Mouse (Mus musculus) hindbrain, embryonic 15.5 days (tissue): Measurements from ENCODE around the gene Arl3. TPM values are rescaled to one million over a fixed set of nuclear protein-coding genes. Genes with fewer than 3 reads are reported as not detected.

Experiments
- ATAC-seq: fragments of 200-750 bp; cut with Nextera tagmentation; 2 replicates; pipeline ENCODE4 v1.8.0; 2017; ENCODE audit warnings: low read depth, moderate number of reproducible peaks, moderate TSS enrichment; ENCODE audit not compliant: low FRiP score
- H3K27ac ChIP-seq: fragments of 300-500 bp; sonication (generic); replicated peaks from 2 replicates; pipeline ENCODE4 v1.5.1; 2015; ENCODE audit warnings: mild to moderate bottlenecking, inconsistent platforms
- H3K27me3 ChIP-seq: fragments of 300-500 bp; sonication (generic); 2 replicates; pipeline ENCODE4 v1.6.1; 2015; ENCODE audit warnings: control low read depth, inconsistent platforms
- H3K36me3 ChIP-seq: fragments of 300-500 bp; sonication (generic); 2 replicates; pipeline ENCODE4 v1.6.1; 2015; ENCODE audit warnings: control low read depth, inconsistent platforms
- H3K4me1 ChIP-seq: fragments of 300-500 bp; sonication (generic); replicated peaks from 2 replicates; pipeline ENCODE4 v1.6.1; 2015; ENCODE audit warnings: control low read depth, inconsistent platforms
- H3K4me2 ChIP-seq: fragments of 300-500 bp; sonication (generic); 2 replicates; pipeline ENCODE4 v1.6.1; 2015; ENCODE audit warnings: moderate library complexity, mild to moderate bottlenecking, inconsistent platforms
- H3K4me3 ChIP-seq: fragments of 300-500 bp; sonication (generic); 2 replicates; pipeline ENCODE4 v1.5.1; 2015; ENCODE audit warnings: mild to moderate bottlenecking, inconsistent platforms
- H3K9ac ChIP-seq: fragments of 300-500 bp; sonication (generic); 2 replicates; pipeline ENCODE4 v1.6.1; 2015; ENCODE audit warnings: inconsistent platforms
- H3K9me3 ChIP-seq: fragments of 300-500 bp; sonication (generic); 2 replicates; pipeline ENCODE4 v1.6.1; 2016; ENCODE audit warnings: control low read depth, inconsistent platforms
- WGBS: fragments of 180-500 bp; shearing (Covaris S2); methylation state at CpG from one replicate; pipeline ENCODE4 v1.1.7; 2015; 5-methylcytosine and 5-hydroxymethylcytosine counted together
- polyA plus RNA-seq: library from polyadenylated mRNA; unstranded; fragments of >200 nt; fragmentation: Nextera tagmentation; extraction: Ambion mirVana; gene quantifications from 2 replicates; pipeline ENCODE4 v1.2.1, GENCODE M21; 2015

Arl3 gene
- polyA plus RNA-seq, 1 experiment from 2014 or later = 208 TPM

GRCm38 (mm10) chr19:46550385-46550784, 22.6 kb downstream of the Arl3 start:
- H3K4me1 ChIP-seq = peaks cover 19% of the 10 kb centered on the region
- no peak for ATAC-seq
- H3K27ac ChIP-seq = no peak overlapping the region
- no peaks in the 10 kb centered on the region for H3K27me3 ChIP-seq
- 97% methylated on average over 4 of the region's 4 CpGs for WGBS
- H3K9me3 ChIP-seq = no peaks in the 10 kb centered on the region
- H3K9ac ChIP-seq = no peak overlapping the region
- H3K36me3 ChIP-seq = peaks cover 26% of the 10 kb centered on the region
- H3K4me3 ChIP-seq = no peak overlapping the region
- no peak overlapping the region for H3K4me2 ChIP-seq

- Histone ChIP-seq H3K9ac (no peak overlapping the region), H3K9me3 (no peaks in the 10 kb centered on the region), H3K36me3 (peaks cover 24% of the 10 kb centered on the region), H3K27ac (peak overlapping the region; percentile 78), H3K4me3 (no peak overlapping the region), H3K27me3 (no peaks in the 10 kb centered on the region), H3K4me2 (no peak overlapping the region), H3K4me1 (peaks cover 12% of the 10 kb centered on the region)
- no peak for ATAC-seq
- 41% methylated on average over 10 of the region's 10 CpGs for WGBS
Measured at GRCm38 (mm10) chr19:46548110-46548509, 24.9 kb downstream of the Arl3 start.

- H3K9me3 ChIP-seq = no peaks in the 10 kb centered on the region
- WGBS = 55% methylated on average over 6 of the region's 6 CpGs
- peak overlapping the region; percentile 78; the same call in 1 of the 2 replicates for H3K27ac ChIP-seq
- no peak for ATAC-seq
- H3K36me3 ChIP-seq = peaks cover 27% of the 10 kb centered on the region
- H3K4me2 ChIP-seq = no peak overlapping the region
- no peak overlapping the region for H3K4me3 ChIP-seq
- no peaks in the 10 kb centered on the region for H3K27me3 ChIP-seq
- peaks cover 12% of the 10 kb centered on the region for H3K4me1 ChIP-seq
- no peak overlapping the region for H3K9ac ChIP-seq
Measured at GRCm38 (mm10) chr19:46547565-46547964, 25.4 kb downstream of the Arl3 start.

DNA sequence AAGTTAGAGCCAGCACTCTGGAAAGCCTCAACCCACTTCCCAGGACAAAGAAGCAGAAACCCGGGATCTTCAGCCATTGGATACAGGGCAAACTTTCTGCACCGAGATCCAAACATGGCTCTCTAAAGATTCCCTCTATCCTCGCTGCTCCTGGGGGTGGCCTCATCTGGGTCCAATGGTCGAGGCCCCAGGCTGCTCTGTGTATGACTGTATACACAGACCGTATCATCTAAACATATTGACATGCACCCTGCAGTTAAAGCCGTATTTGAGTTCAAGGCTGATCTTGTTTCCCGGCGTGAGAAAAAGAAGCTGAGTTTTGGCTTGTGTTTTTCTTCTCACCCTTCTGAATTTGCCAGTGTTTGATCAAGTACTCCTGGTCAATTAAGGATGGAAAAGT, 30.2 kb downstream of the Arl3 start:
- peaks cover 5% of the 10 kb centered on the region for H3K4me1 ChIP-seq
- ATAC-seq = no peak
- H3K9me3 ChIP-seq = no peaks in the 10 kb centered on the region
- H3K27ac ChIP-seq = no peak overlapping the region
- no peak overlapping the region for H3K4me3 ChIP-seq
- H3K4me2 ChIP-seq = no peak overlapping the region
- H3K36me3 ChIP-seq = peaks cover 25% of the 10 kb centered on the region
- no peaks in the 10 kb centered on the region for H3K27me3 ChIP-seq
- H3K9ac ChIP-seq = no peak overlapping the region
- 84% methylated on average over 8 of the region's 8 CpGs for WGBS

DNA sequence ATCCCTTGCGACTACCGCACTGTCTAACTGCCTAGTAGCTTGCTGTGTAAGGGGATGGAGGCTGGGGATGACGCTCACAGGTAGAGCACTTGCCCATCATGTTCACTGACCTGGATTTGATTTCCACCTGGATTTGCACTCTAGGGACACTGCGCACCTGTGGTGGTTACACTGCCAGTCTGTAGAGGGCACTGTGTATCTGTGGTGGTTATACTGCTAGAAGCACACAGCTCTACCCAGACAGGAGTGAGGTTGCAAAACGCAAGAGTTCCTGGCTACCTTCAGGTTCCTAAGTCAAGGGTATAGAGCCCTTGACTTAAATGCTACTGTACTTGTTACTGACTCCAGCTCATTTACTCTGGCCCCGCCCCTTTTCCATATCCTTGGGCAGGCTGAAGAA, 34.8 kb downstream of the Arl3 start:
- Histone ChIP-seq H3K4me3 (no peak overlapping the region), H3K27me3 (no peaks in the 10 kb centered on the region), H3K27ac (no peak overlapping the region), H3K9me3 (no peaks in the 10 kb centered on the region), H3K4me1 (peaks cover 11% of the 10 kb centered on the region), H3K9ac (no peak overlapping the region), H3K4me2 (no peak overlapping the region), H3K36me3 (peaks cover 25% of the 10 kb centered on the region)
- ATAC-seq = no peak
- 84% methylated on average over 6 of the region's 6 CpGs for WGBS

GRCm38 (mm10) chr19:46537357-46537756, 35.6 kb downstream of the Arl3 start:
- no peak overlapping the region for H3K4me2 ChIP-seq
- no peak overlapping the region for H3K27ac ChIP-seq
- H3K9ac ChIP-seq = no peak overlapping the region
- ATAC-seq = no peak
- peaks cover 20% of the 10 kb centered on the region for H3K4me1 ChIP-seq
- H3K36me3 ChIP-seq = peaks cover 21% of the 10 kb centered on the region
- H3K27me3 ChIP-seq = no peaks in the 10 kb centered on the region
- 80% methylated on average over 9 of the region's 9 CpGs for WGBS
- H3K4me3 ChIP-seq = no peak overlapping the region
- H3K9me3 ChIP-seq = no peaks in the 10 kb centered on the region

GRCm38 (mm10) chr19:46534542-46535098, 38.4 kb downstream of the Arl3 start:
- no peak overlapping the region for H3K9ac ChIP-seq
- H3K4me1 ChIP-seq = peaks cover 47% of the 10 kb centered on the region
- no peak overlapping the region for H3K27ac ChIP-seq
- WGBS = 35% methylated on average over 6 of the region's 6 CpGs
- H3K27me3 ChIP-seq = no peaks in the 10 kb centered on the region
- H3K36me3 ChIP-seq = no peaks in the 10 kb centered on the region
- H3K4me3 ChIP-seq = no peak overlapping the region
- H3K4me2 ChIP-seq = no peak overlapping the region
- ATAC-seq = no peak
- no peaks in the 10 kb centered on the region for H3K9me3 ChIP-seq

DNA sequence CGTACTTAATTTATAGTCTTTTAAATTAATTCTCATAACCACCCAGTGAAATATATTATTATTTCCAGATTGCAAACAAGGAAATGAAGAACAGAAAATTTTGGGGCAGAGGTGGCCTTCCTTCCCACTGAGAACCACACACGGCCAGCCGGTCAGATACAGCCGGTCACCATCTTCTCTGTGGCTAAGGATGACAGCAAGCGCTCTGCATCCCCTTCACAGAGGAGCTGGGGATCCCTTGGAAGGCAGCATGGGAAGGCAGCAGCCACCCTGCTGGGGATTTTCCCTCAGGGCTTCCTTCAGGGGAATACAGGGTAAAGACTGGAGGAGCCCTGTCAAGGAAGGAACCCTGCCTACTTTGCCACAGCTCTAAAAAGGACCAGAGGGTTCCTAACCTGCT, 39.5 kb downstream of the Arl3 start:
- Histone ChIP-seq H3K4me1 (peaks cover 58% of the 10 kb centered on the region), H3K36me3 (no peaks in the 10 kb centered on the region), H3K9ac (no peak overlapping the region), H3K4me2 (no peak overlapping the region), H3K4me3 (no peak overlapping the region), H3K27ac (peak overlapping the region; percentile 76; the same call in 1 of the 2 replicates), H3K9me3 (no peaks in the 10 kb centered on the region), H3K27me3 (no peaks in the 10 kb centered on the region)
- WGBS = 59% methylated on average over 5 of the region's 5 CpGs
- no peak for ATAC-seq

GRCm38 (mm10) chr19:46533066-46533465, 39.9 kb downstream of the Arl3 start:
- H3K27me3 ChIP-seq = no peaks in the 10 kb centered on the region
- H3K36me3 ChIP-seq = no peaks in the 10 kb centered on the region
- peaks cover 63% of the 10 kb centered on the region for H3K4me1 ChIP-seq
- no peak overlapping the region for H3K4me3 ChIP-seq
- 58% methylated on average over 4 of the region's 4 CpGs for WGBS
- no peak overlapping the region for H3K9ac ChIP-seq
- peak overlapping the region; percentile 76 for H3K27ac ChIP-seq
- H3K9me3 ChIP-seq = no peaks in the 10 kb centered on the region
- no peak overlapping the region for H3K4me2 ChIP-seq
- ATAC-seq = no peak

GRCm38 (mm10) chr19:46532031-46532688, 40.8 kb downstream of the Arl3 start:
- peak overlapping the region; percentile 76 for H3K27ac ChIP-seq
- no peak for ATAC-seq
- H3K4me2 ChIP-seq = no peak overlapping the region; the same call in 1 of the 2 replicates
- H3K27me3 ChIP-seq = no peaks in the 10 kb centered on the region
- H3K36me3 ChIP-seq = no peaks in the 10 kb centered on the region
- WGBS = 11% methylated on average over 10 of the region's 10 CpGs
- no peaks in the 10 kb centered on the region for H3K9me3 ChIP-seq
- peaks cover 72% of the 10 kb centered on the region for H3K4me1 ChIP-seq
- H3K4me3 ChIP-seq = no peak overlapping the region
- H3K9ac ChIP-seq = peak overlapping the region; percentile 23; the same call in 1 of the 2 replicates

GRCm38 (mm10) chr19:46531071-46532030, 41.6 kb downstream of the Arl3 start:
- H3K4me2 ChIP-seq = peak overlapping the region; percentile 21
- H3K4me3 ChIP-seq = no peak overlapping the region
- no peak for ATAC-seq
- 7% methylated on average over 16 of the region's 16 CpGs for WGBS
- no peaks in the 10 kb centered on the region for H3K9me3 ChIP-seq
- H3K27ac ChIP-seq = peak overlapping the region; percentile 91
- H3K36me3 ChIP-seq = no peaks in the 10 kb centered on the region
- peak overlapping the region; percentile 18; the same call in 1 of the 2 replicates for H3K9ac ChIP-seq
- H3K4me1 ChIP-seq = peaks cover 79% of the 10 kb centered on the region
- no peaks in the 10 kb centered on the region for H3K27me3 ChIP-seq
